Mouse (Mus musculus) heart, adult 2 months (tissue): ENCODE data around the gene Tiprl. TPM values are rescaled to one million over a fixed set of nuclear protein-coding genes. Genes with fewer than 3 reads are reported as not detected.

Experiments used
- DNase-seq, 2 experiments: peaks; one replicate each; pipeline ENCODE4 v3.0.0; 2021
- H3K27ac ChIP-seq: fragments of 200-600 bp; 2 replicates; pipeline ENCODE4 v1.8.1; 2022
- H3K27me3 ChIP-seq: fragments of 200-500 bp; 2 replicates; pipeline ENCODE4 v1.6.1; 2012; ENCODE audit warnings: mild to moderate bottlenecking, low read length, inconsistent platforms, mixed read lengths; ENCODE audit not compliant: control insufficient read depth, insufficient read depth
- H3K36me3 ChIP-seq: fragments of 200-500 bp; 2 replicates; pipeline ENCODE4 v1.6.1; 2012; ENCODE audit warnings: low read length, inconsistent platforms; ENCODE audit not compliant: control insufficient read depth, insufficient read depth
- H3K4me1 ChIP-seq: fragments of 200-500 bp; 2 replicates; pipeline ENCODE4 v1.6.1; 2011; ENCODE audit warnings: low read length; ENCODE audit not compliant: control insufficient read depth, insufficient read depth
- H3K4me3 ChIP-seq: fragments of 200-600 bp; 2 replicates; pipeline ENCODE4 v1.8.1; 2022
- H3K79me2 ChIP-seq: fragments of 200-500 bp; replicated peaks from 2 replicates; pipeline ENCODE4 v1.6.1; 2012; ENCODE audit warnings: mild to moderate bottlenecking, inconsistent platforms, low read length, moderate library complexity, mixed read lengths; ENCODE audit not compliant: control insufficient read depth, insufficient read depth
- H3K9ac ChIP-seq: fragments of 200-500 bp; 2 replicates; pipeline ENCODE4 v1.6.1; 2012; ENCODE audit warnings: low read depth, mild to moderate bottlenecking, control low read depth, inconsistent platforms, low read length, mixed read lengths
- CTCF ChIP-seq: fragments of 200-600 bp; IDR thresholded peaks from 2 replicates; pipeline ENCODE4 v1.8.1; 2022; ENCODE audit warnings: antibody characterized with exemption, mild to moderate bottlenecking, moderate library complexity
- EP300 ChIP-seq: fragments of 200-500 bp; IDR thresholded peaks from 2 replicates; pipeline ENCODE4 v1.6.1; 2011; ENCODE audit warnings: low read depth, low read length, control low read depth; ENCODE audit not compliant: insufficient read depth
- POLR2A ChIP-seq: fragments of 200-500 bp; IDR thresholded peaks from 2 replicates; pipeline ENCODE4 v1.6.1; 2011; ENCODE audit warnings: mild to moderate bottlenecking, low read depth, low read length, control low read depth; ENCODE audit not compliant: insufficient read depth
- WGBS: fragments of 180-500 bp; shearing (Covaris S2); methylation state at CpG from one replicate; pipeline ENCODE4 v1.1.7; 2018; 5-methylcytosine and 5-hydroxymethylcytosine counted together
- intact Hi-C: fragments of 180-260 bp; cut with DNase I; formaldehyde crosslinking; loops from one replicate; pipeline ENCODE4 v1.15.1; 2025
- polyA plus RNA-seq: library from polyadenylated mRNA; depleted of rRNA; stranded (reverse); fragments of >200 nt; gene quantifications from 2 replicates; pipeline ENCODE4 v1.2.3, GENCODE M21; 2012
- total RNA-seq, 2 experiments: library from RNA; stranded (reverse); gene quantifications; 2 replicates each; pipeline ENCODE4 v1.2.3; 2021

Gene Tiprl
- total and polyA plus RNA-seq, 3 experiments: 17.6 to 37.2 (median 36.1) TPM

- DNase-seq: no peak
- Histone ChIP-seq H3K27ac (no peak overlapping the region), H3K79me2 (peaks cover 2% of the 10 kb centered on the region; the same call in 1 of the 2 replicates), H3K4me3 (no peak overlapping the region), H3K36me3 (peaks cover 3% of the 10 kb centered on the region; the same call in 1 of the 2 replicates), H3K27me3 (no peaks in the 10 kb centered on the region), H3K9ac (no peak overlapping the region), H3K4me1 (peaks cover 9% of the 10 kb centered on the region)
- intact Hi-C loops: no loop called here
- 63% methylated on average over 10 of the region's 10 CpGs for WGBS
- no peak for TF ChIP-seq POLR2A
- TF ChIP-seq CTCF: no peak
- TF ChIP-seq EP300: no peak
Measured at GRCm38 (mm10) chr1:165188806-165189580, 47.8 kb downstream of the Tiprl start.

- intact Hi-C loops: no loop called here
- Histone ChIP-seq H3K36me3 (no peaks in the 10 kb centered on the region), H3K27ac (no peak overlapping the region), H3K9ac (no peak overlapping the region), H3K4me3 (no peak overlapping the region), H3K79me2 (peaks cover 2% of the 10 kb centered on the region; the same call in 1 of the 2 replicates), H3K4me1 (peaks cover 6% of the 10 kb centered on the region), H3K27me3 (no peaks in the 10 kb centered on the region)
- DNase-seq: no peak
- WGBS: 67% methylated on average over 5 of the region's 5 CpGs
- TF ChIP-seq POLR2A (no peak), CTCF (no peak), EP300 (no peak)
Measured at GRCm38 (mm10) chr1:165187357-165187756, 49.4 kb downstream of the Tiprl start.

GRCm38 (mm10) chr1:165186491-165186890 lies 50.3 kb downstream of the Tiprl start:
- Histone ChIP-seq H3K4me3 (no peak overlapping the region), H3K36me3 (no peaks in the 10 kb centered on the region), H3K9ac (no peak overlapping the region), H3K79me2 (peaks cover 2% of the 10 kb centered on the region; the same call in 1 of the 2 replicates), H3K27ac (no peak overlapping the region), H3K27me3 (no peaks in the 10 kb centered on the region), H3K4me1 (peaks cover 6% of the 10 kb centered on the region)
- intact Hi-C loops: no loop called here
- no peak for DNase-seq
- TF ChIP-seq POLR2A (no peak), EP300 (no peak), CTCF (no peak)
- 91% methylated on average over 12 of the region's 12 CpGs for WGBS

- peaks cover 5% of the 10 kb centered on the region for H3K4me1 ChIP-seq
- no peaks in the 10 kb centered on the region for H3K36me3 ChIP-seq
- no peaks in the 10 kb centered on the region for H3K27me3 ChIP-seq
- H3K9ac ChIP-seq: no peak overlapping the region
- WGBS: 68% methylated on average over 7 of the region's 7 CpGs
- H3K27ac ChIP-seq: no peak overlapping the region
- DNase-seq: no peak
- no peak overlapping the region for H3K4me3 ChIP-seq
- TF ChIP-seq CTCF: no peak
- TF ChIP-seq POLR2A: no peak
- TF ChIP-seq EP300: no peak
- H3K79me2 ChIP-seq: no peaks in the 10 kb centered on the region; the same call in 1 of the 2 replicates
- intact Hi-C loops: no loop called here
Measured at GRCm38 (mm10) chr1:165185116-165185515, 51.7 kb downstream of the Tiprl start.

- no peaks in the 10 kb centered on the region for H3K36me3 ChIP-seq
- no peak overlapping the region for H3K9ac ChIP-seq
- H3K4me3 ChIP-seq: no peak overlapping the region
- WGBS: 97% methylated on average over 3 of the region's 3 CpGs
- no peaks in the 10 kb centered on the region for H3K27me3 ChIP-seq
- DNase-seq: no peak
- no peak overlapping the region for H3K27ac ChIP-seq
- TF ChIP-seq CTCF (no peak), POLR2A (no peak), EP300 (no peak)
- intact Hi-C loops: no loop called here
- peaks cover 4% of the 10 kb centered on the region for H3K4me1 ChIP-seq
- no peaks in the 10 kb centered on the region; the same call in 1 of the 2 replicates for H3K79me2 ChIP-seq
Measured at GRCm38 (mm10) chr1:165184178-165184577, 52.6 kb downstream of the Tiprl start.

GRCm38 (mm10) chr1:165183400-165183799 lies 53.4 kb downstream of the Tiprl start:
- Histone ChIP-seq H3K79me2 (no peaks in the 10 kb centered on the region), H3K9ac (no peak overlapping the region), H3K4me3 (no peak overlapping the region), H3K36me3 (no peaks in the 10 kb centered on the region), H3K4me1 (no peaks in the 10 kb centered on the region), H3K27ac (no peak overlapping the region), H3K27me3 (no peaks in the 10 kb centered on the region)
- DNase-seq: no peak
- TF ChIP-seq EP300 (no peak), POLR2A (no peak), CTCF (no peak)
- intact Hi-C loops: no loop called here
- 76% methylated on average over 6 of the region's 6 CpGs for WGBS
